Mouse (Mus musculus) myocyte (in vitro differentiated cells): Measurements from ENCODE around the gene Ctbp2. TPM values are rescaled to one million over a fixed set of nuclear protein-coding genes. Genes with fewer than 3 reads are reported as not detected.

ENCODE experiments used
- H3K27me3 ChIP-seq: one replicate; pipeline ENCODE4 v1.6.1; 2011; ENCODE audit not compliant: control insufficient read depth, insufficient read depth, insufficient read length
- H3K36me3 ChIP-seq: one replicate; pipeline ENCODE4 v1.6.1; 2011; ENCODE audit not compliant: control insufficient read depth, insufficient read depth
- H3K4me2 ChIP-seq: one replicate; pipeline ENCODE4 v1.6.1; 2011; ENCODE audit warnings: low read depth, control low read depth
- H3K4me3 ChIP-seq: one replicate; pipeline ENCODE4 v1.5.1; 2011; ENCODE audit warnings: mild to moderate bottlenecking, control low read depth, moderate library complexity
- H3K79me2 ChIP-seq: one replicate; pipeline ENCODE4 v1.6.1; 2011; ENCODE audit not compliant: control insufficient read depth, insufficient read depth
- H3ac ChIP-seq: one replicate; pipeline ENCODE4 v1.6.1; 2011; ENCODE audit not compliant: control insufficient read depth, insufficient read length
- CEBPB ChIP-seq: IDR thresholded peaks from 2 replicates; pipeline ENCODE4 v1.6.1; 2011; ENCODE audit warnings: mild to moderate bottlenecking, moderate library complexity; ENCODE audit not compliant: poor library complexity, insufficient read depth, severe bottlenecking
- E2F4 ChIP-seq: IDR thresholded peaks from one replicate; pipeline ENCODE4 v1.6.1; 2011; ENCODE audit warnings: mild to moderate bottlenecking, control low read depth, moderate library complexity; ENCODE audit not compliant: insufficient read depth
- MAX ChIP-seq: IDR thresholded peaks from one replicate; pipeline ENCODE4 v1.6.1; 2011; ENCODE audit warnings: low read depth, mild to moderate bottlenecking, control low read depth
- MYOD1 ChIP-seq, 3 experiments: IDR thresholded peaks; one replicate each; pipeline ENCODE4 v1.6.1; 2011; ENCODE audit warnings: control low read depth in 2 of 3, low read depth in 2 of 3, mild to moderate bottlenecking in 2 of 3, moderate library complexity in 1 of 3; ENCODE audit not compliant: insufficient read length in 2 of 3, control insufficient read depth in 1 of 3
- MYOG ChIP-seq, 3 experiments: IDR thresholded peaks; one replicate each; pipeline ENCODE4 v1.6.1; 2011; ENCODE audit warnings: control low read depth in 2 of 3, low read depth in 2 of 3, mild to moderate bottlenecking in 2 of 3; ENCODE audit not compliant: insufficient read length in 2 of 3, control insufficient read depth in 1 of 3, insufficient read depth in 1 of 3
- POLR2A ChIP-seq: IDR thresholded peaks from one replicate; pipeline ENCODE4 v1.6.1; 2011; ENCODE audit warnings: low read depth, mild to moderate bottlenecking, control low read depth, moderate library complexity; ENCODE audit not compliant: insufficient read length
- POLR2AphosphoS2 ChIP-seq: IDR thresholded peaks from one replicate; pipeline ENCODE4 v1.6.1; 2011; ENCODE audit warnings: low read depth, control low read depth; ENCODE audit not compliant: insufficient read length
- REST ChIP-seq: IDR thresholded peaks from one replicate; pipeline ENCODE4 v1.6.1; 2011; ENCODE audit warnings: mild to moderate bottlenecking, control low read depth, moderate library complexity; ENCODE audit not compliant: insufficient read depth, insufficient read length
- SRF ChIP-seq: IDR thresholded peaks from one replicate; pipeline ENCODE4 v1.6.1; 2011; ENCODE audit warnings: low read depth; ENCODE audit not compliant: control insufficient read depth, insufficient read length
- TCF12 ChIP-seq: IDR thresholded peaks from one replicate; pipeline ENCODE4 v1.6.1; 2011; ENCODE audit warnings: mild to moderate bottlenecking, control low read depth; ENCODE audit not compliant: poor library complexity, insufficient read depth, severe bottlenecking
- TCF3 ChIP-seq: IDR thresholded peaks from one replicate; pipeline ENCODE4 v1.6.1; 2011; ENCODE audit warnings: low read depth, control low read depth; ENCODE audit not compliant: insufficient read length
- USF1 ChIP-seq: IDR thresholded peaks from one replicate; pipeline ENCODE4 v1.6.1; 2011; ENCODE audit warnings: low read depth, mild to moderate bottlenecking, control low read depth, moderate library complexity
- polyA plus RNA-seq: library from polyadenylated mRNA; unstranded; fragments of >200 nt; fragmentation: generic; extraction: Trizol; gene quantifications from one replicate; pipeline ENCODE4 v1.2.1, GENCODE M21; 2012; ENCODE audit warnings: missing spikeins

Ctbp2 gene
- polyA plus RNA-seq, 1 experiment = 22.4 TPM

- Histone ChIP-seq H3K79me2 (no peaks in the 10 kb centered on the region), H3ac (no peak overlapping the region), H3K36me3 (peaks cover 38% of the 10 kb centered on the region), H3K27me3 (no peaks in the 10 kb centered on the region), H3K4me2 (no peak overlapping the region), H3K4me3 (no peak overlapping the region)
- TF ChIP-seq MYOG (IDR thresholded peaks at IDR 0.05; ENCODE audit: control insufficient read depth in 1 of 3, insufficient read depth in 1 of 3, insufficient read length in 2 of 3, low read depth in 2 of 3) (no peak), POLR2AphosphoS2 (peak; percentile 55)
These were observed 141.5 kb downstream of the Ctbp2 start for GRCm38 (mm10) chr7:132982639-132983038.

GRCm38 (mm10) chr7:132977981-132978380 lies 146.2 kb downstream of the Ctbp2 start:
- TF ChIP-seq POLR2A = no peak
- no peak for TF ChIP-seq E2F4
- TF ChIP-seq MYOG (IDR thresholded peaks at IDR 0.05; ENCODE audit: control insufficient read depth in 1 of 3, insufficient read depth in 1 of 3, insufficient read length in 2 of 3, low read depth in 2 of 3) = no peak
- no peak for TF ChIP-seq REST
- TF ChIP-seq SRF = no peak
- TF ChIP-seq POLR2AphosphoS2 = no peak
- TF ChIP-seq USF1 = no peak
- no peak for TF ChIP-seq TCF3
- no peak for TF ChIP-seq MYOD1 (IDR thresholded peaks at IDR 0.05; ENCODE audit: control insufficient read depth in 1 of 3, insufficient read length in 2 of 3, low read depth in 2 of 3)
- no peak for TF ChIP-seq CEBPB
- TF ChIP-seq MAX = no peak
- no peak for TF ChIP-seq TCF12
- Histone ChIP-seq H3ac (no peak overlapping the region), H3K4me2 (no peak overlapping the region), H3K27me3 (no peaks in the 10 kb centered on the region), H3K79me2 (peaks cover 5% of the 10 kb centered on the region), H3K36me3 (peaks cover 11% of the 10 kb centered on the region), H3K4me3 (no peak overlapping the region)

GRCm38 (mm10) chr7:132976079-132976478 lies 148.1 kb downstream of the Ctbp2 start:
- Histone ChIP-seq H3ac (no peak overlapping the region), H3K4me2 (no peak overlapping the region), H3K79me2 (peaks cover 5% of the 10 kb centered on the region), H3K4me3 (no peak overlapping the region), H3K36me3 (peaks cover 6% of the 10 kb centered on the region), H3K27me3 (no peaks in the 10 kb centered on the region)
- TF ChIP-seq POLR2AphosphoS2 (no peak), MYOD1 (IDR thresholded peaks at IDR 0.05; ENCODE audit: control insufficient read depth in 1 of 3, insufficient read length in 2 of 3, low read depth in 2 of 3) (peak in 1 of 3 experiments; percentile 62), MYOG (IDR thresholded peaks at IDR 0.05; ENCODE audit: control insufficient read depth in 1 of 3, insufficient read depth in 1 of 3, insufficient read length in 2 of 3, low read depth in 2 of 3) (peak in 1 of 3 experiments; percentile 62), POLR2A (no peak)

GRCm38 (mm10) chr7:132972079-132972478 lies 152.1 kb downstream of the Ctbp2 start:
- peaks cover 14% of the 10 kb centered on the region for H3K36me3 ChIP-seq
- no peak for TF ChIP-seq POLR2AphosphoS2
- no peaks in the 10 kb centered on the region for H3K27me3 ChIP-seq
- H3K4me3 ChIP-seq = no peak overlapping the region
- no peak overlapping the region for H3ac ChIP-seq
- H3K4me2 ChIP-seq = no peak overlapping the region
- peaks cover 9% of the 10 kb centered on the region for H3K79me2 ChIP-seq

DNA sequence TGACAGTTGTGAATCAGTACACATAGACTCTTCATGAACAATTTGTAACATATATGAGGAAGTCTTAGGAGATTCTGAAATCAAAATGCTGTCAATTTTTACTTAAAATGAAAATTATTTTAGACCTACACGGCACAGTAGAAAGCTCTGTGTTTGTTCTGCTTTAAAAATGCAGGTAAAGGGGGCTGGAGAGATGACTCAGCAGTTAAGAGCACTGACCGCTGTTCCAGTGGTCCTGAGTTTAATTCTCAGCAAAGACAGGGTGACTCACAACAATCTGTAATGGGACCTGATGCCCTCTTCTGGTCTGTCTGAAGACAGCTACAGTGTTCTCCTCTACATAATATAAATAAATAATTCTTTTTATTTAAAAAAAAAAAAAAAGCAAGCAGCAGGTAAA lies 158.4 kb downstream of the Ctbp2 start:
- TF ChIP-seq SRF = no peak
- no peak for TF ChIP-seq TCF3
- TF ChIP-seq TCF12 = no peak
- no peak for TF ChIP-seq USF1
- TF ChIP-seq POLR2A = no peak
- TF ChIP-seq CEBPB = no peak
- TF ChIP-seq MYOG (IDR thresholded peaks at IDR 0.05; ENCODE audit: control insufficient read depth in 1 of 3, insufficient read depth in 1 of 3, insufficient read length in 2 of 3, low read depth in 2 of 3) = no peak
- no peak for TF ChIP-seq E2F4
- no peak for TF ChIP-seq REST
- TF ChIP-seq MAX = no peak
- TF ChIP-seq POLR2AphosphoS2 = no peak
- no peak for TF ChIP-seq MYOD1 (IDR thresholded peaks at IDR 0.05; ENCODE audit: control insufficient read depth in 1 of 3, insufficient read length in 2 of 3, low read depth in 2 of 3)
- H3K79me2 ChIP-seq = peaks cover 36% of the 10 kb centered on the region
- H3K36me3 ChIP-seq = peaks cover 12% of the 10 kb centered on the region
- no peak overlapping the region for H3K4me2 ChIP-seq
- no peak overlapping the region for H3ac ChIP-seq
- H3K27me3 ChIP-seq = no peaks in the 10 kb centered on the region
- H3K4me3 ChIP-seq = no peak overlapping the region

GRCm38 (mm10) chr7:132964395-132964794 lies 159.8 kb downstream of the Ctbp2 start:
- no peak for TF ChIP-seq MYOG (IDR thresholded peaks at IDR 0.05; ENCODE audit: control insufficient read depth in 1 of 3, insufficient read depth in 1 of 3, insufficient read length in 2 of 3, low read depth in 2 of 3)
- TF ChIP-seq CEBPB = no peak
- TF ChIP-seq E2F4 = no peak
- TF ChIP-seq MYOD1 (IDR thresholded peaks at IDR 0.05; ENCODE audit: control insufficient read depth in 1 of 3, insufficient read length in 2 of 3, low read depth in 2 of 3) = no peak
- TF ChIP-seq TCF3 = no peak
- no peak for TF ChIP-seq POLR2AphosphoS2
- TF ChIP-seq MAX = no peak
- no peak for TF ChIP-seq USF1
- TF ChIP-seq REST = no peak
- no peak for TF ChIP-seq SRF
- TF ChIP-seq TCF12 = no peak

More at GRCm38 (mm10) chr7:132964395-132964794, 159.8 kb downstream of the Ctbp2 start:
- Histone ChIP-seq H3K27me3 (no peaks in the 10 kb centered on the region), H3K4me3 (no peak overlapping the region), H3K4me2 (no peak overlapping the region), H3K79me2 (peaks cover 45% of the 10 kb centered on the region), H3K36me3 (peaks cover 12% of the 10 kb centered on the region), H3ac (no peak overlapping the region)
